Comparison of ENCODE assay signal across 10 mouse cellular contexts in genomic region chr12:111699542-111699941, GRCm38 (mm10).
"Had no signal": no experiment of that assay in that cellular context is flagged by ENCODE, and none has a peak within 500 bp of the region (broad histone marks: within the 10 kb centered on the region; RNA-seq: fewer than 3 reads in every experiment).

No protein-coding gene starts in this region.

- H3K4me2 ChIP-seq: kidney, embryonic 15.5 days; limb, embryonic 13.5 days; midbrain, embryonic 15.5 days; neural tube, embryonic 13.5 days had no signal

- H3K36me3 ChIP-seq: kidney, embryonic 15.5 days; limb, embryonic 13.5 days; midbrain, embryonic 15.5 days; neural tube, embryonic 13.5 days had no signal

- ATAC-seq: midbrain, embryonic 15.5 days had no signal

- DNase-seq: kidney, postnatal 14 days; lung, adult 18-20 months; thymus, adult 18-20 months; thymus, postnatal 14 days had no signal

- H3K9ac ChIP-seq: kidney, embryonic 15.5 days; limb, embryonic 13.5 days; liver, embryonic 14.5 days; midbrain, embryonic 15.5 days had no signal

- H3K27ac ChIP-seq: kidney, embryonic 15.5 days; limb, embryonic 13.5 days; liver, embryonic 14.5 days; midbrain, embryonic 15.5 days; neural tube, embryonic 13.5 days; stomach, postnatal 0 days had no signal

- H3K9me3 ChIP-seq: kidney, embryonic 15.5 days; limb, embryonic 13.5 days; midbrain, embryonic 15.5 days; neural tube, embryonic 13.5 days had no signal

- H3K4me3 ChIP-seq: kidney, embryonic 15.5 days; limb, embryonic 13.5 days; midbrain, embryonic 15.5 days; neural tube, embryonic 13.5 days had no signal

- H3K27me3 ChIP-seq: kidney, embryonic 15.5 days; limb, embryonic 13.5 days; midbrain, embryonic 15.5 days; neural tube, embryonic 13.5 days had no signal
